Mouse (Mus musculus) hindbrain, postnatal 0 days (tissue): Measurements from ENCODE around the gene Inpp4b. TPM values are rescaled to one million over a fixed set of nuclear protein-coding genes. Genes with fewer than 3 reads are reported as not detected.

ENCODE experiments used
- ATAC-seq: fragments of 200-750 bp; cut with Nextera tagmentation; 2 replicates; pipeline ENCODE4 v1.8.0; 2017; ENCODE audit warnings: mild to moderate bottlenecking, moderate TSS enrichment, moderate library complexity
- DNase-seq: peaks from one replicate; pipeline ENCODE4 v3.0.0-alpha.2; 2015; ENCODE audit warnings: low spot score
- H3K27ac ChIP-seq: fragments of 300-500 bp; sonication (generic); 2 replicates; pipeline ENCODE4 v1.5.1; 2014; ENCODE audit warnings: mild to moderate bottlenecking
- H3K27me3 ChIP-seq: fragments of 300-500 bp; sonication (generic); 2 replicates; pipeline ENCODE4 v1.6.1; 2014; ENCODE audit warnings: low read length, mixed read lengths; ENCODE audit not compliant: insufficient read depth
- H3K36me3 ChIP-seq: fragments of 300-500 bp; sonication (generic); 2 replicates; pipeline ENCODE4 v1.6.1; 2014; ENCODE audit warnings: low read length, mixed read lengths; ENCODE audit not compliant: insufficient read depth
- H3K4me1 ChIP-seq: fragments of 300-500 bp; sonication (generic); 2 replicates; pipeline ENCODE4 v1.6.1; 2014; ENCODE audit warnings: antibody characterized with exemption, low read length, mixed read lengths; ENCODE audit not compliant: insufficient read depth
- H3K4me2 ChIP-seq: fragments of 300-500 bp; sonication (generic); 2 replicates; pipeline ENCODE4 v1.6.1; 2014; ENCODE audit warnings: low read depth, mild to moderate bottlenecking, low read length, moderate library complexity, mixed read lengths
- H3K4me3 ChIP-seq: fragments of 300-500 bp; sonication (generic); 2 replicates; pipeline ENCODE4 v1.5.1; 2014; ENCODE audit warnings: low read length
- H3K9ac ChIP-seq: fragments of 300-500 bp; sonication (generic); replicated peaks from 2 replicates; pipeline ENCODE4 v1.6.1; 2014; ENCODE audit warnings: mild to moderate bottlenecking, low read length, moderate library complexity, mixed read lengths
- H3K9me3 ChIP-seq: fragments of 300-500 bp; sonication (generic); 2 replicates; pipeline ENCODE4 v1.6.1; 2016; ENCODE audit warnings: low read length, mixed read lengths
- CTCF ChIP-seq: IDR thresholded peaks from 2 replicates; pipeline ENCODE4 v1.5.1; 2016; ENCODE audit warnings: antibody characterized with exemption, control low read depth, low read depth
- WGBS: fragments of 180-500 bp; shearing (Covaris S2); extraction: QIAGEN DNeasy Blood & Tissue Kit; methylation state at CpG from one replicate; pipeline ENCODE4 v1.1.7; 2014; 5-methylcytosine and 5-hydroxymethylcytosine counted together
- polyA plus RNA-seq: library from polyadenylated mRNA; unstranded; fragments of >200 nt; fragmentation: Nextera tagmentation; extraction: Ambion mirVana; gene quantifications from 2 replicates; pipeline ENCODE4 v1.2.1, GENCODE M21; 2015
- total RNA-seq: library from RNA; depleted of rRNA; stranded (reverse); fragments of >200 nt; gene quantifications from 2 replicates; pipeline ENCODE4 v1.2.3, GENCODE M21; 2014

The Inpp4b gene
- total and polyA plus RNA-seq, 2 experiments from 2014 or later = 8.1 to 8.2 TPM

DNA sequence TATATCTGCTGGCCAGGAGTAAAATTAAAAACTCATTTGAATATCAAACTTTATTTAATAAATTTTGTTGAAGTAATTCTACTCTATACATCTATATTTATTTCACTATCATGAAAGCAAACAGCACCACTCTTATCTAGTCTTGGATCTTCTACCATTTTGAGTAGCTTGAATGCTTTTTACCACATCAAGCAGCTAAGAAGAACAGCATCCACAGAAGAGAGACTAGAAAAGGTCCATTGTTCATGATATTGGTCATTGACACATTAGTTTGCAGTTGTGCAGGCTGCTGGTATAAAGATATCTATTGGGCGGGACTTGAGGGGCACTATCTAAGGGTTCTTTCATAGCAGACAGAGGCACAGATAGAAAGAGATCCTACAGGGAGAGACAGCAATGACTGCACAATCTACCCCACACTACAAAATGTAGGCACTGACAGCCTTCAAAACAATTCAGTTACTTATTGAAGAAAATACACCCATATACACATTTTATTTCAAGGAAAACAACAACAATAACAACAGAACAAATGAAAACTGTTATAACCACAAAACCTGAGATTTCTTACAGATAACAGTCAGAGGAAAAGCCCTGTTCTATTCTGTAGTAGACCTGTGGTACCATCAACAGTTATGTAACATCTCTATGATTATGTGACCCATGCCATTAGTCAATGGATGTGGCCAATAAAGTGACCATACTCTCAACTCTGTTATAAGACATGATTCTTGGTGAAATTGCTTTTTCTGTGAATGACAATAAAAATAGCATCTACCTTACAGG is 230.2 kb downstream of the Inpp4b start:
- ATAC-seq = no peak

GRCm38 (mm10) chr8:81575268-81575917 is 233.0 kb downstream of the Inpp4b start:
- H3K4me2 ChIP-seq = no peak overlapping the region
- no peaks in the 10 kb centered on the region for H3K27me3 ChIP-seq
- no peak overlapping the region for H3K27ac ChIP-seq
- ATAC-seq = no peak
- 85% methylated on average over 3 of the region's 3 CpGs for WGBS
- no peaks in the 10 kb centered on the region for H3K4me1 ChIP-seq
- H3K36me3 ChIP-seq = no peaks in the 10 kb centered on the region
- TF ChIP-seq CTCF = no peak
- H3K9me3 ChIP-seq = no peaks in the 10 kb centered on the region
- H3K4me3 ChIP-seq = no peak overlapping the region
- no peak for DNase-seq
- no peak overlapping the region for H3K9ac ChIP-seq

More for the DNA sequence above, 230.2 kb downstream of the Inpp4b start:
- DNase-seq = no peak
- WGBS = 91% methylated on average over 1 of the region's 1 CpGs
- Histone ChIP-seq H3K4me2 (no peak overlapping the region), H3K9ac (no peak overlapping the region), H3K27ac (no peak overlapping the region), H3K9me3 (no peaks in the 10 kb centered on the region), H3K36me3 (no peaks in the 10 kb centered on the region), H3K27me3 (no peaks in the 10 kb centered on the region), H3K4me3 (no peak overlapping the region), H3K4me1 (no peaks in the 10 kb centered on the region)
- no peak for TF ChIP-seq CTCF

DNA sequence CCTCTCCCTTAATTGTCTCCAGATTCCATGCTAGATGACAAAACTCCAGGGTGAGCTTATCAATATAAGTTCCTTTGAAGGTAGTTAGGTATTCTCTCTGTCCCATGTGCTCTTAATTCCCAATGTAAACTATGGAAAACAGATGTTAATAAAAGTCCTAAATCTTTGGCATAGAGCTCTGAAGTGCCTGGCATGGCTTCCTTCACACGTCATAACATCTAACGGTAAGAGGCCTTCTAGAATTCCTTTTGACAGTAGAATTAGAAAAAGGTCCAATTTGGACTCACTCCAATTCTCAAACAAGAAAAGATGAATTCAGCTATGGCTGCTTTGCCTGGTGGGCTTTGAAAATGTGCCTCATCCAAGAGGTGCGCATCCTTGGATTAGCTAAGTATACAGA is 236.6 kb downstream of the Inpp4b start:
- no peaks in the 10 kb centered on the region for H3K36me3 ChIP-seq
- H3K9ac ChIP-seq = no peak overlapping the region
- H3K27me3 ChIP-seq = no peaks in the 10 kb centered on the region
- 55% methylated on average over 3 of the region's 3 CpGs for WGBS
- H3K4me1 ChIP-seq = no peaks in the 10 kb centered on the region
- DNase-seq (no peak), ATAC-seq (no peak)
- H3K4me2 ChIP-seq = no peak overlapping the region
- H3K4me3 ChIP-seq = no peak overlapping the region
- TF ChIP-seq CTCF = no peak
- H3K9me3 ChIP-seq = no peaks in the 10 kb centered on the region
- no peak overlapping the region for H3K27ac ChIP-seq

DNA sequence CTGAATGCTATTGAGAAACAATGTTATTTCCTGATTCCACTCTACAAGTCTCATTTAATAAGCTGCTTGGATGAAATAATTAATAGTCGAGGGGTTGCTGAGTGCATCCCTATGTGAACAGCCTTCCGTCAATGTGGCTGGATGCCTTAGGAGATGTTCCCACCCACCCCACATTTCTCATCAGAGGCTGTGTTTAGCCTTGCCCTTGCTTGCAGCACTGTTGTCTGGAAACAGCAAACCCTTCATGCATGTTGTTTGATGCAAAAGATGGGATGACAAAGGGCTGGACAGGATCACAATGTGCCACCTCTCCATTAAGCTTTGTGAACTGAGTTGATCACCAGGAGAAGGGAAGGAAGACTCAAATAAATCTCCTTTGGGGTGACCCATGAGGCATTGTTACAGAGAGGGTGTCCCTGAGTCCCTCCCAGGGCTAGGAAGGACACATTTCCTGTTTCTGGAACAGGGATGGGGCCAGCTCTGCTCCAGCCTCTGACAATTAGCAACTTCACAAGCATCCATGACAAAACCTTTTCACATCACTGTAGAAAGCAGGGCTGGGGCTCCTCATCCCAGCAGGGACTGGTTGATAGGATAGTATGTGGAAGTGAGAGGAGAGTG is 239.6 kb downstream of the Inpp4b start:
- Histone ChIP-seq H3K4me3 (no peak overlapping the region), H3K27ac (no peak overlapping the region), H3K4me2 (no peak overlapping the region), H3K27me3 (no peaks in the 10 kb centered on the region), H3K9me3 (no peaks in the 10 kb centered on the region), H3K4me1 (no peaks in the 10 kb centered on the region), H3K9ac (no peak overlapping the region), H3K36me3 (no peaks in the 10 kb centered on the region)
- WGBS = 86% methylated on average over 2 of the region's 2 CpGs
- ATAC-seq (no peak), DNase-seq (no peak)
- no peak for TF ChIP-seq CTCF

DNA sequence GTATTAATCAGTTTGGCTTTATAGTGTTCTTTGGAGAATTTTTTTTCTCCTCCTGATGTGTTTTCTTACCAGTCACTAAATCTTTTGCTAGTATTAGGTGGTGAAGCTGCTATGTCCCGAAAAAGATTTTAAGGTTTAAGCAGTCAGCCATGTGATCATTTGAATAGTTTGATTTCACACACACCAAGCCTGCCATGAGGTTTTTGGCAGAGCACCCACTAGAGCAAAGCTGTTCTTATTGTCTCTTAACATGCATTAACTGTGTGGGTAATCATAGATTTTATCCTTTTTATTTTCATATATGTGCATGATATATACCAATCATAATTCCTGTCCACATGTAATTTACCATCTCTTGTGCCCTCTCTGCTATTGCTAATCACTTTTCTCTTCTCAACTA is 240.6 kb downstream of the Inpp4b start:
- Histone ChIP-seq H3K4me2 (no peak overlapping the region), H3K4me3 (no peak overlapping the region), H3K4me1 (no peaks in the 10 kb centered on the region), H3K27ac (no peak overlapping the region), H3K27me3 (no peaks in the 10 kb centered on the region), H3K9ac (no peak overlapping the region), H3K36me3 (no peaks in the 10 kb centered on the region), H3K9me3 (no peaks in the 10 kb centered on the region)
- 45% methylated on average over 1 of the region's 1 CpGs for WGBS
- TF ChIP-seq CTCF = no peak
- ATAC-seq (no peak), DNase-seq (no peak)

DNA sequence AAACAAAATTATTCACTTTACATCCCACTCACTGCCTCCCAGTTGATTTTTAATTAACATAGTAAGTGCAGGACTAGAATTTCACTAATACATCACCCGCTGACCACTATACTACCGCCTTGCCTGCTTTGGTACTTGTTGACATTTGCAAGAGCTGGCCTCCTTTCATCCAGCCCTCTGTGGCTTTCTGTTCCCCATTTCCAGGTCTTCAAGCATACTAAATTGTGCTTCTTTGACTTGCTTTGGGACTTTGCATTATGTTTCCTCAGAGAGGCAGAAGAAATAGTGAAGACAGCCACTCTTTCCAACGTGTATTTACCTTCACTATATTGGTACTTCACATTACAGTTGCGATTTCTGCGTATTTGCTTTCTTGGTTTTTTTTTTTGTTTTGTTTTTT is 244.4 kb downstream of the Inpp4b start:
- TF ChIP-seq CTCF = no peak
- Histone ChIP-seq H3K4me3 (no peak overlapping the region), H3K9me3 (no peaks in the 10 kb centered on the region), H3K4me1 (no peaks in the 10 kb centered on the region), H3K4me2 (no peak overlapping the region), H3K27ac (no peak overlapping the region), H3K9ac (no peak overlapping the region), H3K36me3 (no peaks in the 10 kb centered on the region), H3K27me3 (no peaks in the 10 kb centered on the region)
- no peak for DNase-seq
- ATAC-seq = no peak
- WGBS = 91% methylated on average over 5 of the region's 5 CpGs
